Mouse (Mus musculus): ENCODE measurements around the gene Alkal2.

GRCm38 (mm10) chr12:30883592-30883985, 533 bp upstream of the Alkal2 start:
- TF ChIP-seq CTCF (IDR thresholded peaks at IDR 0.05; ENCODE audit: insufficient read depth, low read depth, low read length), result no peak
- no peak for TF ChIP-seq POLR2A (IDR thresholded peaks at IDR 0.05; ENCODE audit: insufficient read depth, low read depth, low read length)
